13 mouse cellular contexts compared by ENCODE assay signal in genomic region chr6:16607393-16608023, GRCm38 (mm10).
DNase-seq lines count a peak whose midpoint lies in the region; ATAC-seq and TF ChIP-seq lines count a peak whose summit lies in the region.
"Had no signal": no experiment of that assay in that cellular context is flagged by ENCODE, and none has a peak within 500 bp of the region (broad histone marks: within the 10 kb centered on the region; RNA-seq: fewer than 3 reads in every experiment).

No protein-coding gene starts in this region.

- no peak overlapping the region for H3K4me2 ChIP-seq in midbrain, embryonic 16.5 days (ENCODE audit: low read length)
- H3K4me2 ChIP-seq: embryonic facial prominence, embryonic 13.5 days; limb, embryonic 13.5 days; lung, embryonic 15.5 days had no signal

- 45% methylated on average over 9 of the region's 9 CpGs for WGBS in midbrain, embryonic 16.5 days
- 89% methylated on average over 9 of the region's 9 CpGs for WGBS in thymus, adult 2 months

- no peak overlapping the region for H3K4me3 ChIP-seq in midbrain, embryonic 16.5 days (ENCODE audit: low read depth, low read length)
- H3K4me3 ChIP-seq in thymus, adult 2 months (ENCODE audit: control insufficient read depth, insufficient read depth, low read length): no peak overlapping the region
- H3K4me3 ChIP-seq: embryonic facial prominence, embryonic 13.5 days; limb, embryonic 13.5 days; lung, embryonic 15.5 days had no signal

- TF ChIP-seq CTCF in thymus, adult 2 months (IDR thresholded peaks at IDR 0.05; ENCODE audit: borderline replicate concordance, control insufficient read depth, extremely low read depth, insufficient read depth, low read length, poor library complexity): no peak

- no peak overlapping the region for H3K27ac ChIP-seq in midbrain, embryonic 16.5 days (ENCODE audit: low read length)
- H3K27ac ChIP-seq in thymus, adult 2 months (ENCODE audit: control insufficient read depth, insufficient read depth, low read length): no peak overlapping the region
- H3K27ac ChIP-seq: embryonic facial prominence, embryonic 13.5 days; limb, embryonic 13.5 days; lung, embryonic 15.5 days had no signal

- peak; percentile 62 for ATAC-seq in midbrain, embryonic 16.5 days
- ATAC-seq: intestine, postnatal 0 days had no signal

- H3K9ac ChIP-seq in midbrain, embryonic 16.5 days (ENCODE audit: low read depth, low read length): no peak overlapping the region
- H3K9ac ChIP-seq: embryonic facial prominence, embryonic 13.5 days; limb, embryonic 13.5 days; lung, embryonic 15.5 days had no signal

- H3K27me3 ChIP-seq in midbrain, embryonic 16.5 days (ENCODE audit: control insufficient read depth, insufficient read depth, low read depth, low read length): no peaks in the 10 kb centered on the region
- no peaks in the 10 kb centered on the region for H3K27me3 ChIP-seq in thymus, adult 2 months (ENCODE audit: control insufficient read depth, insufficient read depth, low read length)
- H3K27me3 ChIP-seq: embryonic facial prominence, embryonic 13.5 days; limb, embryonic 13.5 days; lung, embryonic 15.5 days had no signal

- TF ChIP-seq POLR2A in thymus, adult 2 months (IDR thresholded peaks at IDR 0.05; ENCODE audit: control insufficient read depth, extremely low read depth, insufficient read depth, low read length, poor library complexity): no peak

- DNase-seq in cerebellum, postnatal 10 days: peak; percentile 39 to 42
- DNase-seq in cerebellum, adult 18-20 months: no peak
- DNase-seq in right cerebral cortex, postnatal 10 days (ENCODE audit: low spot score in 2 of 2): peak; percentile 22 to 33
- DNase-seq in right cerebral cortex, adult 2 months (ENCODE audit: low spot score in 2 of 2): no peak
- DNase-seq in thymus, adult 2 months: no peak
- no peak for DNase-seq in MN1 (ENCODE audit: low spot score)
- DNase-seq in c-Kit-positive CD71-positive TER-119-positive erythroid progenitor cells, embryonic 14.5 days (ENCODE audit: low spot score): no peak
- DNase-seq: right cerebral cortex, adult 18-20 months had no signal

- H3K36me3 ChIP-seq in midbrain, embryonic 16.5 days (ENCODE audit: control insufficient read depth, insufficient read depth, low read length): no peaks in the 10 kb centered on the region
- no peaks in the 10 kb centered on the region for H3K36me3 ChIP-seq in thymus, adult 2 months (ENCODE audit: control insufficient read depth, insufficient read depth, low read length)
- H3K36me3 ChIP-seq: embryonic facial prominence, embryonic 13.5 days; limb, embryonic 13.5 days; lung, embryonic 15.5 days had no signal

- H3K4me1 ChIP-seq in midbrain, embryonic 16.5 days (ENCODE audit: control insufficient read depth, insufficient read depth, low read length): no peaks in the 10 kb centered on the region
- no peaks in the 10 kb centered on the region for H3K4me1 ChIP-seq in thymus, adult 2 months (replicated peaks; ENCODE audit: control insufficient read depth, insufficient read depth, low read length)
- H3K4me1 ChIP-seq: embryonic facial prominence, embryonic 13.5 days; limb, embryonic 13.5 days; lung, embryonic 15.5 days had no signal

- no peaks in the 10 kb centered on the region for H3K9me3 ChIP-seq in midbrain, embryonic 16.5 days (replicated peaks; ENCODE audit: control insufficient read depth, low read length, poor library complexity, severe bottlenecking)
- H3K9me3 ChIP-seq: embryonic facial prominence, embryonic 13.5 days; limb, embryonic 13.5 days; lung, embryonic 15.5 days had no signal

Comparison
In these comparisons a context has a peak if more than half of its experiments do, and no peak if none do; other contexts are left out.
1. DNase-seq: peak in cerebellum, postnatal 10 days (2 of 2) and right cerebral cortex, postnatal 10 days (2 of 2); none in cerebellum, adult 18-20 months (0 of 2), right cerebral cortex, adult 2 months (0 of 2), thymus, adult 2 months (single experiment), MN1 (single experiment) and c-Kit-positive CD71-positive TER-119-positive erythroid progenitor cells, embryonic 14.5 days (single experiment).